ENCODE assay signal across 30 mouse cellular contexts in genomic region chr5:31126050-31126449, GRCm38 (mm10). TPM values are rescaled to one million over a fixed set of nuclear protein-coding genes. Genes with fewer than 3 reads are reported as not detected.
DNase-seq lines count a peak whose midpoint lies in the region; ATAC-seq and TF ChIP-seq lines count a peak whose summit lies in the region.
"Had no signal": no experiment of that assay in that cellular context is flagged by ENCODE, and none has a peak within 500 bp of the region (broad histone marks: within the 10 kb centered on the region; RNA-seq: fewer than 3 reads in every experiment).

No protein-coding gene starts in this region.

- no peak overlapping the region for H3K4me3 ChIP-seq in heart, adult 2 months
- H3K4me3 ChIP-seq in MEL (ENCODE audit: control insufficient read depth in 1 of 2, insufficient read depth in 1 of 2, low read depth in 2 of 2, low read length in 2 of 2): no peak overlapping the region
- H3K4me3 ChIP-seq in liver, embryonic 12.5 days: no peak overlapping the region
- H3K4me3 ChIP-seq: embryonic facial prominence, embryonic 10.5 days; heart, embryonic 15.5 days; hindbrain, embryonic 13.5 days; liver, embryonic 15.5 days; lung, embryonic 15.5 days had no signal

- H3K4me1 ChIP-seq in heart, adult 2 months (ENCODE audit: control insufficient read depth, insufficient read depth, low read length): no peaks in the 10 kb centered on the region
- peaks cover 2 to 6% of the 10 kb centered on the region in 2 experiments; a peak in 2 of 4 replicates for H3K4me1 ChIP-seq in MEL (ENCODE audit: control insufficient read depth in 1 of 2, insufficient read depth in 2 of 2, low read length in 2 of 2)
- no peaks in the 10 kb centered on the region for H3K4me1 ChIP-seq in liver, embryonic 12.5 days
- H3K4me1 ChIP-seq: heart, embryonic 15.5 days; hindbrain, embryonic 13.5 days; liver, embryonic 15.5 days; lung, embryonic 15.5 days had no signal

- H3K79me2 ChIP-seq in heart, adult 2 months (replicated peaks; ENCODE audit: control insufficient read depth, insufficient read depth, low read length): 0 out of 2 replicates have a peak, but pooled peaks cover 2% of the 10 kb centered on the region
- no peaks in the 10 kb centered on the region for H3K79me2 ChIP-seq in MEL (ENCODE audit: control insufficient read depth, insufficient read depth, low read length, poor library complexity)

- no peak for ATAC-seq in liver, embryonic 12.5 days
- ATAC-seq: forebrain, embryonic 16.5 days; inflammation-experienced regulatory T-cells, adult 6 months had no signal

- H3K9me3 ChIP-seq in MEL (replicated peaks; ENCODE audit: insufficient read depth, low read length): no peaks in the 10 kb centered on the region
- no peaks in the 10 kb centered on the region for H3K9me3 ChIP-seq in liver, embryonic 12.5 days (replicated peaks)
- H3K9me3 ChIP-seq: embryonic facial prominence, embryonic 10.5 days; heart, embryonic 15.5 days; hindbrain, embryonic 13.5 days; liver, embryonic 15.5 days; lung, embryonic 15.5 days had no signal

- TF ChIP-seq POLR2A in heart, adult 2 months (IDR thresholded peaks at IDR 0.05; ENCODE audit: insufficient read depth, low read depth, low read length): no peak
- no peak for TF ChIP-seq POLR2A in MEL (IDR thresholded peaks at IDR 0.05; ENCODE audit: control insufficient read depth in 1 of 2, insufficient read depth in 1 of 2, low read depth in 1 of 2, low read length in 2 of 2, poor library complexity in 1 of 2)

- 40% methylated on average over 5 of the region's 5 CpGs for WGBS in heart, adult 2 months
- 27% methylated on average over 5 of the region's 5 CpGs for WGBS in liver, embryonic 12.5 days (ENCODE audit: insufficient replicate concordance)

- DNase-seq in heart, adult 2 months: no peak
- no peak for DNase-seq in heart, adult 11 months
- DNase-seq in A20 (ENCODE audit: low read depth, low spot score): peak; percentile 45
- DNase-seq in MEL (ENCODE audit: low read depth, low spot score): peak; percentile 64
- DNase-seq in induced T-regulatory cell, adult 2 months (ENCODE audit: low read depth): peak; percentile 23
- DNase-seq in embryo, embryonic 10 days (ENCODE audit: low spot score): no peak
- DNase-seq: adrenal gland, postnatal 14 days; cerebellum, adult 8-10 months; gastrocnemius, postnatal 25 days; heart, postnatal 36 days; kidney, adult 18-20 months; kidney, postnatal 10 days; layer of hippocampus, postnatal 36 days; lung, postnatal 36 days; midbrain, embryonic 14.5 days; right cerebral cortex, postnatal 25 days; spleen, adult 18-20 months had no signal

- no peak overlapping the region for H3K4me2 ChIP-seq in liver, embryonic 12.5 days
- H3K4me2 ChIP-seq: heart, embryonic 15.5 days; hindbrain, embryonic 13.5 days; liver, embryonic 15.5 days; lung, embryonic 15.5 days had no signal

- no peaks in the 10 kb centered on the region; the same call in 1 of the 2 replicates for H3K36me3 ChIP-seq in heart, adult 2 months (ENCODE audit: control insufficient read depth, insufficient read depth, low read length)
- peaks cover 0 to 3% of the 10 kb centered on the region in 2 experiments; a peak in 1 of 4 replicates for H3K36me3 ChIP-seq in MEL (ENCODE audit: control insufficient read depth in 1 of 2, insufficient read depth in 2 of 2, low read length in 2 of 2)
- no peaks in the 10 kb centered on the region for H3K36me3 ChIP-seq in liver, embryonic 12.5 days
- H3K36me3 ChIP-seq: embryonic facial prominence, embryonic 10.5 days; heart, embryonic 15.5 days; hindbrain, embryonic 13.5 days; liver, embryonic 15.5 days; lung, embryonic 15.5 days had no signal

- TF ChIP-seq EP300 in heart, adult 2 months (IDR thresholded peaks at IDR 0.05; ENCODE audit: insufficient read depth, low read depth, low read length): no peak
- no peak for TF ChIP-seq EP300 in MEL (IDR thresholded peaks at IDR 0.05; ENCODE audit: low read depth in 1 of 2, low read length in 2 of 2)

- TF ChIP-seq CTCF in heart, adult 2 months (IDR thresholded peaks at IDR 0.05): peak; percentile 25; the same call in 1 of the 2 replicates
- peak; percentile 47 to 75 (median 69) for TF ChIP-seq CTCF in MEL (IDR thresholded peaks at IDR 0.05 in 2 of 3, conservative IDR thresholded peaks at IDR 0.05 in 1 of 3; ENCODE audit: control insufficient read depth in 1 of 3, insufficient read depth in 1 of 3, low read depth in 2 of 3, low read length in 3 of 3, poor library complexity in 1 of 3, severe bottlenecking in 1 of 3)

- no peak overlapping the region for H3K9ac ChIP-seq in heart, adult 2 months (ENCODE audit: low read depth, low read length)
- no peak overlapping the region for H3K9ac ChIP-seq in MEL (ENCODE audit: control insufficient read depth, low read depth, low read length, poor library complexity, severe bottlenecking)
- H3K9ac ChIP-seq in liver, embryonic 12.5 days: no peak overlapping the region
- H3K9ac ChIP-seq: heart, embryonic 15.5 days; hindbrain, embryonic 13.5 days; liver, embryonic 15.5 days; lung, embryonic 15.5 days had no signal

- intact Hi-C loops in heart, adult 2 months (cut with DNase I): no loop called here

- peak; percentile 72 for TF ChIP-seq RAD21 in MEL (IDR thresholded peaks at IDR 0.05; ENCODE audit: low read depth, low read length)

- no peak overlapping the region for H3K27ac ChIP-seq in heart, adult 2 months
- no peak overlapping the region for H3K27ac ChIP-seq in MEL (ENCODE audit: control insufficient read depth, low read depth, low read length)
- H3K27ac ChIP-seq in liver, embryonic 12.5 days: no peak overlapping the region
- H3K27ac ChIP-seq: embryonic facial prominence, embryonic 10.5 days; heart, embryonic 15.5 days; hindbrain, embryonic 13.5 days; liver, embryonic 15.5 days; lung, embryonic 15.5 days had no signal

- H3K27me3 ChIP-seq in heart, adult 2 months (ENCODE audit: control insufficient read depth, insufficient read depth, low read length): no peaks in the 10 kb centered on the region
- peaks cover 12 to 17% of the 10 kb centered on the region in 2 experiments for H3K27me3 ChIP-seq in MEL (ENCODE audit: control insufficient read depth in 1 of 2, insufficient read depth in 2 of 2, low read length in 2 of 2)
- H3K27me3 ChIP-seq in liver, embryonic 12.5 days (replicated peaks): peaks cover 13% of the 10 kb centered on the region; the same call in 1 of the 2 replicates

TF ChIP-seq in MEL, 35 proteins besides CTCF, POLR2A, EP300 and RAD21:
- TF ChIP-seq MYB (IDR thresholded peaks at IDR 0.05; ENCODE audit: low read depth, low read length): no peak
- peak; percentile 55 for TF ChIP-seq SMC3 (IDR thresholded peaks at IDR 0.05; ENCODE audit: low read depth, low read length)
- peak; percentile 94 for TF ChIP-seq ZNF384 (IDR thresholded peaks at IDR 0.05; ENCODE audit: low read depth, low read length)
- 0 out of 2 replicates have a peak, but pooled peaks have one; percentile 46 for TF ChIP-seq ZC3H11A (IDR thresholded peaks at IDR 0.05; ENCODE audit: low read depth, low read length)
- peak; percentile 43; the same call in 1 of the 2 replicates for TF ChIP-seq BHLHE40 (IDR thresholded peaks at IDR 0.05; ENCODE audit: borderline replicate concordance, low read depth, low read length)
- TF ChIP-seq E2F4 (IDR thresholded peaks at IDR 0.05; ENCODE audit: borderline replicate concordance, low read depth, low read length): no peak

RNA-seq across cellular contexts. Expression of gene Trim54, which starts 9.5 kb away (rescaled TPM):
- 100 to 1,000 TPM; 250 to 368 TPM for total RNA-seq in heart, adult 2 months (2021)
- polyA plus RNA-seq in heart, adult 2 months (2012; rRNA removed): 186 and 219 TPM in 2 replicates
- not detected in 2 replicates for total RNA-seq in MEL (2012; rRNA removed)
- polyA plus RNA-seq in MEL (2012; ENCODE audit: insufficient read depth in 1 of 2, insufficient read length in 2 of 2, low read depth in 1 of 2, low replicate concordance in 2 of 2, missing spikeins in 1 of 2): not detected
- 0.12 TPM in 1 of 2 replicates, not detected in the other for polyA plus RNA-seq in liver, embryonic 12.5 days (2016; fragmentation: Nextera tagmentation; extraction: Ambion mirVana)
- total RNA-seq: adrenal gland, postnatal 14 days; layer of hippocampus, adult 8-10 months; layer of hippocampus, postnatal 36 days; megakaryocyte-erythroid progenitor cell, adult 5-6 weeks had no signal
- polyA plus RNA-seq: embryonic facial prominence, embryonic 10.5 days; forebrain, embryonic 16.5 days; inflammation-experienced regulatory T-cells, adult 6 months; midbrain, embryonic 14.5 days had no signal

RNA-seq across cellular contexts. Expression of gene Ucn, which starts 12.6 kb away (rescaled TPM):
- total RNA-seq in heart, adult 2 months (2021): not detected
- not detected in 2 replicates for polyA plus RNA-seq in heart, adult 2 months (2012; rRNA removed)
- not detected in 2 replicates for total RNA-seq in MEL (2012; rRNA removed)
- not detected for polyA plus RNA-seq in MEL (2012; ENCODE audit: insufficient read depth in 1 of 2, insufficient read length in 2 of 2, low read depth in 1 of 2, low replicate concordance in 2 of 2, missing spikeins in 1 of 2)
- polyA plus RNA-seq in liver, embryonic 12.5 days (2016; fragmentation: Nextera tagmentation; extraction: Ambion mirVana): not detected in 2 replicates
- total RNA-seq: adrenal gland, postnatal 14 days; gastrocnemius, postnatal 25 days; heart, postnatal 36 days; layer of hippocampus, adult 8-10 months; layer of hippocampus, postnatal 36 days; megakaryocyte-erythroid progenitor cell, adult 5-6 weeks had no signal
- polyA plus RNA-seq: embryonic facial prominence, embryonic 10.5 days; forebrain, embryonic 16.5 days; heart, embryonic 15.5 days; hindbrain, embryonic 13.5 days; inflammation-experienced regulatory T-cells, adult 6 months; liver, embryonic 15.5 days; lung, embryonic 15.5 days; midbrain, embryonic 14.5 days; neural tube, embryonic 11.5 days had no signal

RNA-seq across cellular contexts. Expression of gene Slc30a3, which starts 18.0 kb away (rescaled TPM):
- total RNA-seq in heart, adult 2 months (2021): under 1 TPM in 1 of 2 experiments, not detected in 1; 0.29 TPM
- polyA plus RNA-seq in heart, adult 2 months (2012; rRNA removed): 0.26 and 0.47 TPM in 2 replicates
- total RNA-seq in MEL (2012; rRNA removed): not detected in 2 replicates
- not detected for polyA plus RNA-seq in MEL (2012; ENCODE audit: insufficient read depth in 1 of 2, insufficient read length in 2 of 2, low read depth in 1 of 2, low replicate concordance in 2 of 2, missing spikeins in 1 of 2)
- 0.26 and 0.48 TPM in 2 replicates for polyA plus RNA-seq in liver, embryonic 12.5 days (2016; fragmentation: Nextera tagmentation; extraction: Ambion mirVana)
- total RNA-seq: heart, postnatal 36 days; megakaryocyte-erythroid progenitor cell, adult 5-6 weeks had no signal

RNA-seq across cellular contexts. Expression of gene Dnajc5g, which starts 20.0 kb away (rescaled TPM):
- total RNA-seq in heart, adult 2 months (2021): not detected
- not detected in 2 replicates for polyA plus RNA-seq in heart, adult 2 months (2012; rRNA removed)
- not detected in 2 replicates for total RNA-seq in MEL (2012; rRNA removed)
- not detected for polyA plus RNA-seq in MEL (2012; ENCODE audit: insufficient read depth in 1 of 2, insufficient read length in 2 of 2, low read depth in 1 of 2, low replicate concordance in 2 of 2, missing spikeins in 1 of 2)
- not detected in 2 replicates for polyA plus RNA-seq in liver, embryonic 12.5 days (2016; fragmentation: Nextera tagmentation; extraction: Ambion mirVana)
- total RNA-seq: adrenal gland, postnatal 14 days; gastrocnemius, postnatal 25 days; heart, postnatal 36 days; layer of hippocampus, adult 8-10 months; layer of hippocampus, postnatal 36 days; left cerebral cortex, postnatal 14 days; megakaryocyte-erythroid progenitor cell, adult 5-6 weeks had no signal
- polyA plus RNA-seq: embryonic facial prominence, embryonic 10.5 days; forebrain, embryonic 16.5 days; heart, embryonic 15.5 days; hindbrain, embryonic 13.5 days; inflammation-experienced regulatory T-cells, adult 6 months; limb, embryonic 14.5 days; liver, embryonic 15.5 days; lung, embryonic 15.5 days; midbrain, embryonic 14.5 days; neural tube, embryonic 11.5 days had no signal

RNA-seq across cellular contexts. Expression of gene Mpv17, which starts 28.0 kb away (rescaled TPM):
- total RNA-seq in heart, adult 2 months (2021): 10 to 100 TPM; 46.8 to 50.6 TPM
- 183 and 278 TPM in 2 replicates for polyA plus RNA-seq in heart, adult 2 months (2012; rRNA removed)
- 25.4 and 25.8 TPM in 2 replicates for total RNA-seq in MEL (2012; rRNA removed)
- polyA plus RNA-seq in MEL (2012; ENCODE audit: insufficient read depth in 1 of 2, insufficient read length in 2 of 2, low read depth in 1 of 2, low replicate concordance in 2 of 2, missing spikeins in 1 of 2): 10 to 100 TPM in 1 of 2 experiments, not detected in 1; 49.9 TPM
- polyA plus RNA-seq in liver, embryonic 12.5 days (2016; fragmentation: Nextera tagmentation; extraction: Ambion mirVana): 25.8 and 27.0 TPM in 2 replicates

Comparison
In these comparisons a context has a peak if more than half of its experiments do, and no peak if none do; other contexts are left out.
1. DNase-seq: peak in A20 (single experiment), MEL (single experiment) and induced T-regulatory cell, adult 2 months (single experiment); none in heart, adult 2 months (0 of 2), heart, adult 11 months (single experiment) and embryo, embryonic 10 days (single experiment).
2. RNA of gene Trim54, which starts 9.5 kb away (polyA plus RNA-seq): 186 to 219 TPM in heart, adult 2 months; 0.12 TPM in liver, embryonic 12.5 days and not detected in MEL; every median in the first group is over 100 times any median in the second.